Mouse (Mus musculus) liver (tissue): ENCODE data around the gene A1bg.

ENCODE experiments used
- DNase-seq: peaks from one replicate; pipeline ENCODE4 v3.0.0-alpha.2; 2020; ENCODE audit warnings: mixed read lengths

A1bg gene

DNA sequence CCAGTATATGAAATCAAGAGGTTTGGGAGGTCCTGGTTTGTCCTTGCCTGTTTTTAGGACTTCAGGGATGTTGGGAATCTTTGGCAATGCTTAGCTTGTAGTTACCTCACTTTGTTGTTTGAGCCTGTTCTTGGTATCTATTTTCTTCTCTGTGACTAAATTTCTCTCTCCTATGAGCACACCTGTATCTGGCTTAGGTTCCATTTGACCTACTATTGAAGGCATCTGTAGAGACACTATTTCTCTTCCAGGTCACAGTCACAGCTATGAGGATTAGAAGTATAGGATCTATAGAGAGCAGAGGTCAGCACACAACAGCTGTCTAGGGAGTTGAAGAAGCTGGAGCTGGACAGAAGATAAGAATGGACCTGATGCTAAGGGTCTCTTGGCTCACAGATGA, at the start of gene A1bg:
TSS of gene A1bg (minus strand) at position 101 of the 400 bp plus-strand sequence.
- DNase-seq = no peak

DNA sequence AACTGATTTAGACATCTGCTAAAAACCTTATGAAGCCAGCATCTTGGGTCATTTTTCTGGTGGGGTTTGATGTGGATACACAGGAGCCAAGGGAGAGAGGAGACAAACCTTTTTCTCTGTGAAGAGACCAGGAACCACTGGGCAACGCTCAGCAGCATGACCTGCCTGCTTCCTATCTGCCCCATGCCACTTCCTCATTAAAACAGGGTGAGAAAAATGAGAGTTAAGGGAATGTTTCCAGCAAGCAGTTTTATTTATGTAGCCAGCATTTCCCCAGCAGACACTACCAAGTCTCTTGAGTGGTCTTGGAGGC, 45.7 kb upstream of the A1bg start:
- DNase-seq = no peak

GRCm38 (mm10) chr15:60967841-60968548, 45.2 kb upstream of the A1bg start:
- DNase-seq = no peak

GRCm38 (mm10) chr15:60925686-60926085, 2.9 kb upstream of the A1bg start:
- DNase-seq = no peak

GRCm38 (mm10) chr15:60903763-60904697, 18.8 kb downstream of the A1bg start:
- no peak for DNase-seq

GRCm38 (mm10) chr15:60898187-60898965, 24.4 kb downstream of the A1bg start:
- DNase-seq = no peak

DNA sequence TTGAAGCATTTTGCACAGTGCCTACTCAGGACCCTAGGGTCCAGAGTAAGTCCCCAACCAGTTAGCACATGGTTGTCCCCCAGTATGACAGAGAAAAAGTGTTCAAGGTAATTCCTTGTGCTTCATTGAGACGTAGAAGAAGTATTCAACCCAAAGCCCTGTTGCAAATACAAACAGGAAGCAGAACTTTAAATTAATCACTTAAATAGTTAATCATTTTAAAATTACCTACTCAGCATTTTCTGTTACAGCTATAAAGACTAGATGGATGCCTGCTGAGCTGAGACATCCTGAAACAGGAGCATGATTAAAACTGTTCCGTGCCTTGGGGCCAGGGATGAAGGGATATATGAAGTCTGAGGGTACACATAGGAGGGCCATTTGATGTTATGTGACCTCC, 26.8 kb downstream of the A1bg start:
- DNase-seq = no peak

DNA sequence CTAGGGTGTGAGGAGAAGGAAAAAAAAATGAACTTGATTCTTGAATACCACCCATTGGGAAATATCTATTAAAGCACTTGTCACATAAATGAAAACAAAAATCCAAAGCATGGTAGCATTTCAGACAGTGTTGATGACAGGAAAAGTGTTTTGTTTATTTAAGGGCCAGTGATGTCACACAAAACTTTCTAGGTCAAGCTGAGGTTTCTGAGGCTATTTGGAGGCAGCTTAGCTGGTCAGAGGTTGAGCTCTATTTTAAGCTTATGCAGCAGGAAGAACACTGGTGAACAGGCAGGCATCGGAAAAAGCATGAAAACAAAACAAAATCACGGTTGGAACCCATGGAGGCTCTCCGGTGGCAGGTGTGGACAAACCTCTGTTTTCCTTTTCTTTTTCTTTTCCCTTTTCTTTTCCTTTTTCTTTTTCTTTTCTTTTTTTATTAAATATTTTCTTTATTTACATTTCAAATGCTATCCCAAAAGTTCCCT, 29.8 kb downstream of the A1bg start:
- no peak for DNase-seq

DNA sequence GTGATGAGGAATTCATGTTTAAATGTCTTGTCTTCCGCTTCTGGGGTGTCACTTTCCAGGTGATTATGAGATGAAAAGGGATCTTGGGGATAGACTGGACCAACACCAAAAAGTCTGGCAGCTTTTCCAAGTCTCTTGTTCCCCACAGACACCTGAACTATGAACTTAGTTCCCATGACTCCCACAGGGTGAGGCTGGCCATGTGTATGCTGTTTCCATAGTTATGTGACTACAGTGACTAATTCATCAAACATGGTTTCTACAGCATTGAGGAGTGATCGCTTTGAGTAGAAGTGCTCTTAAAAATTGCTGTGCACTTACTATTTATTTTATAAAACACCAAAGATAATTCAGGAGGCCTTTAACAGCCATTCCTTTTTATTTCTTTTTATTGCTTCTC, 34.1 kb downstream of the A1bg start:
- no peak for DNase-seq

DNA sequence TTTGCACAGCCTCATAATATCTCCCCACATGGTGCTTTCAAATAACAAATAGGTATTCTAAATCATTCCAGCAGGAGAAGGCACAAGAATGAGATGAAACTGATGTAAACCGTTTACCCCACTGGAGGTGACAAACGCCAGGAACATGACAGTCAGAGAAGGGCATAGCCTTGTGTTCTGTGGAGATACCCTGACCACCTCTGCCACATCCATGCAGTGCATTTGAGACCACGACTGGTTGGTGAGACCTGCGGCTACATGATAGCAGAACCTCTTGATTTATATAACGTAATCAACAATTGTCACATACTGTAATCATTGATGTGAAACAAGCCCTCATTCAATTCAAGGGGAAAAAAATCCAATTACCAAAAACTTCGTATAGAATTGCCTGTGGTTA, 47.1 kb downstream of the A1bg start:
- no peak for DNase-seq

DNA sequence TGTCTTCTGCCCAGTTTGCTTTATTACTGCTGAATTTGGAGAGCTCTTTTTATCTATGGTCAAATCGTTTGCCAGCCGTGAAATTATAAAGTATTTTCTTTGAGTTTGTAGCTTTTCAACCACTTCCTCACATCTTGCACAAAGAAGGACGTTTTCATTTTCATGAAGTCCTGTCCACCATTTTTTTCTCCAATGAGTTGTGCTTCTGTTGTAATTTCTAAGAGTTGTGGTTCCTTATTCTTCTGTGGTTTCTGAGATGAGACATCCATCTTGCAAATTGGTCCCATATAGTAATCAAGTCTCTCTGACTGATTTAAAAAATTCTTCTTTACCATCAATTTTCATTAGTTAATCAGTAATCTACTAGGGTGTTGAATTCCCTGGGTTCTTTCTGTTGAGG, 60.4 kb downstream of the A1bg start:
- no peak for DNase-seq

- DNase-seq = no peak
Measured at GRCm38 (mm10) chr15:60855112-60855511, 67.7 kb downstream of the A1bg start.

DNA sequence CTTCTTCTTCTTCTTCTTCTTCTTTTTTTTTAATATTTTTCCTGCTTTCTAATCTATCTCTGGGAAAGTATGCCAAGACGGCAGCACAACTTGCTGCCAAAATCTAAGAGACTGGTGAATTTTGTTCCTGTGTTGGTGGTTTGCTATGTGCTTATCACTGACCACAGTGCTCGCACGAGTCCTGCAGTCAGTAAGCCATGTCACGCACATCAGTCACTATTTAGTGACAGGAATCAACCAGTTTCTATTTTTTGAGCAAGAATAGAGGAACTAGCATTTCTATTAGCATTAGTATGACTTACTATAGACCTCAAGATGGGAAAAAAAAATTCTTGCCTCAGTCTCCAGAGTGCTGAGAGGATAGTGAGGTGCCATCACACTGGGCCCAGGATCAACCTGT, 68.7 kb downstream of the A1bg start:
- DNase-seq = peak; percentile 24

DNA sequence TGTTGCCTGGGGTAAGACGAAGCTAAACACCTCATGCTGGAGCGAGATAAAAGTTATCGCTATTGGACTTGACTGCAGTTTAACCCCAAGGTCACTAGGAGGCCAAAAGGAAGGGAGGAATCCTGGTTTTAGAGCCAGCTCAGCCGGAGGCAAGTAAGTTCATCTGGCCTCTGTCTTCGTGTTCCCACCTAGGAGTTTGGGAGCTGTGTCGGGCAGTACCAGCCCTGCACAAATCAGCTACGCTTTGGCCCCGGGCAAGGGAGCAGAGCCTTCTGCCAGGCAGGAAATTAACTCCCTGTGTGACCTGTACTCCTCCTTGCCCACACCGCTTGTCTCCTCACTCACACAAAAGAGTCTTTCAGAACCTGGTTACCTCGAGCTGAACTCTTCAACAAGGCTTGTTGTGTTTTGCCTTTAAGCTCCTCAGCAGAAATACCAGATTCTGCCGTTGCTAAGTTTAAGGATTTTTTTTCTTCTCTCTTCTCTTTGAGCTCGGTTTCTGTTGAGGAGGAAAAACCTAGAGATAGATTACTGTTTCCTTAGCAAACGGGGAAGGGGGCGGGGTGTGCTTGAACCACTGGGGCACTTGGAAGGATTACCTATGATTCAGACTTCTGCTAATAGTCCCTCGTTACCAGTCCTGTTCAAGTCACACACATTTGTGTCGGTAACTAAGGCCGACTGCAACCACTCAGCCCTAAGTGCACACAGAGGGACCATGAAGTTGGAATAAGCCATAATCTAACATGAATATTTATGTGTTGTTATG, 69.4 kb downstream of the A1bg start, which contains the start of gene Fam84b:
TSS of gene Fam84b (minus strand) at position 548 of the 769 bp plus-strand sequence.
- peak; percentile 49 for DNase-seq

GRCm38 (mm10) chr15:60848630-60849029, 74.2 kb downstream of the A1bg start:
- DNase-seq = no peak
